Mouse (Mus musculus): ENCODE measurements around the gene Pgm2l1.

The Pgm2l1 gene

GRCm38 (mm10) chr7:100227158-100227875, at the start of gene Pgm2l1:
TSS of gene Pgm2l1 (plus strand) at chr7:100227394.
- in situ Hi-C loops (cut with MboI, MseI), result no loop called here

DNA sequence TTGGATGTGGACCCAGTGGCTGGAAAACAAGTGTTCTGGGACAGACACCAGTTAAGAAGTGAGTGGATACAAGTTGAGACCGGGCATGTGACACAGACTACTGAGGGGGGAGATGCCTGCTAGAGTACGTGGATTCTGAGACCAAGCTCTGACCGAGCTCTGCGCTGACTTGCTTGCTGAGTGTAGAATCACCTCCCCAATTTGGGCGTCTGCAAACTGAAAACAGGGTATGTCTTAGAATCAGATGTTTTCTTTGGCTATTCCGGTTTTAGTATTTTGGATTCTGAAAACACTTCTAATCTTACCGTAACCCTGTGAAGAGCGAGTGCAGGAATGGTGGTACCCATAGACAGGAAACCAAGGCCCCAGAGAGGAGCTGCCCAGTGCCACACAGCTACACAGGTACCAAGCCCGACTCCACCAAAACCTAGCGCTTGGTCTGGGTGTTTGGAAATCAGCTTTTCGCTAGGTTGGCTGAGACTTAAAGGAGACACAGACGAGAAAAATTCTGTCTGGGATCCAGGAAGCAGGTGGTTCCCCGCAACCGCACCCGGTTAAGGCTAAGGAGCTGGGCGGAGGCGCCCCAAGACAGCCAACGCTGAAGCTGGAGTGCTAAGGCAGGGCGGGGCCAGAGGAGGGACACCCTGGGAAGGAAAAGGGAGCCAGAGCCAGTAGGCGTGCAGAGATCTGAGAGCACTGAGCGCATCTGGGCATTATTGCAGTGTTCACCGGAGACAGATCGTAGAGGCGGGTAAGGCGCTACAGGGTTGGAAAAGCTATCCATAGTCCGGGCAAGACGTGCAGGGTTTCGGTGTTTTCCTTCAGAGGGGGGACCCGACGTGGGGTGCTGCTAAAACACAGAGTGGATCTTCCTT, 48.9 kb upstream of the Pgm2l1 start:
- in situ Hi-C loops (cut with MboI, MseI), result no loop called here

GRCm38 (mm10) chr7:100178891-100179233, 48.3 kb upstream of the Pgm2l1 start:
- in situ Hi-C loops (cut with MboI, MseI), result no loop called here

- in situ Hi-C loops (cut with MboI, MseI), result no loop called here
Measured at GRCm38 (mm10) chr7:100179394-100179793, 47.8 kb upstream of the Pgm2l1 start.

- in situ Hi-C loops (cut with MboI, MseI), result no loop called here
Measured at GRCm38 (mm10) chr7:100179836-100180407, 47.3 kb upstream of the Pgm2l1 start.

- in situ Hi-C loops (cut with MboI, MseI), result no loop called here
Measured at GRCm38 (mm10) chr7:100181176-100181575, 46.0 kb upstream of the Pgm2l1 start.

DNA sequence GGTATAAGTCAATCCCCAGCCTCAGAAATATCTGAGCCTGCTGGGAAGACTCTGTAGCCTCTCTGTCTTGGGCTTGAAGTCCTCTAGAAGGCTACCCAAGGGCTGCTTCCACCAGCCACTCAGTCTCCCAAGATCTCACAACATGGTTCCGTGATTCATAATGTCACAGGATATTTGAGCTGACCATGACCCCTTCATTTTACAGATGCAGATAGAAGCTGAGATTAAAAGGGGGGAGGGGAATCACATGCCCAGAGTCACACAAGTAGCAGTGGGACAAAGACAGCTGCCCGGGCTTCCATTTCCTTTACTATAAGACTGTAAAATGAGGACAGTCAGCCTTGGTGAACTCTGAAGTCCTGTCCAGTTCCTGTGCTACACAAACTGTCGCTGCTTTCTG, 45.6 kb upstream of the Pgm2l1 start:
- in situ Hi-C loops (cut with MboI, MseI), result no loop called here

- in situ Hi-C loops (cut with MboI, MseI), result no loop called here
Measured at GRCm38 (mm10) chr7:100182388-100182787, 44.8 kb upstream of the Pgm2l1 start.

- in situ Hi-C loops (cut with MboI, MseI), result no loop called here
Measured at GRCm38 (mm10) chr7:100187601-100188000, 39.6 kb upstream of the Pgm2l1 start.

DNA sequence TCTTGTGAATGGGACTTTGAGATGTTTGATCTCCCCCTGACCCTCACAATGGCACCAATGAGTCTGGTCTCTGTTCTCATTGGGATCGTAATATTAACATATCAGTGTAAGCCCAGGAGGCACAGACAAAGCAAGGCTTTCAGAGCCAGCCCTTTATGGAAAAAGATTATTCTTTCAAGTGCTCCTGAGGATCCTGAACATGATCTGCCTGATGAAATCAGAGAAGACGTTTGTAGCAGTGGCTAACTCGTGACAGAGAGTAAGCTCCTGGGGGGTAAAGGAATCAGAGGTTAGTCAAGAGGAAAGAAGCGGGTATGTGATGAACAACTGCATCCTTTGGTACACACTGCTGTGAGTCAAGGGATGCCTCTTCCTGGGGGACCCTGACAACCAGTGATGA, 37.0 kb upstream of the Pgm2l1 start:
- in situ Hi-C loops (cut with MboI, MseI), result no loop called here

DNA sequence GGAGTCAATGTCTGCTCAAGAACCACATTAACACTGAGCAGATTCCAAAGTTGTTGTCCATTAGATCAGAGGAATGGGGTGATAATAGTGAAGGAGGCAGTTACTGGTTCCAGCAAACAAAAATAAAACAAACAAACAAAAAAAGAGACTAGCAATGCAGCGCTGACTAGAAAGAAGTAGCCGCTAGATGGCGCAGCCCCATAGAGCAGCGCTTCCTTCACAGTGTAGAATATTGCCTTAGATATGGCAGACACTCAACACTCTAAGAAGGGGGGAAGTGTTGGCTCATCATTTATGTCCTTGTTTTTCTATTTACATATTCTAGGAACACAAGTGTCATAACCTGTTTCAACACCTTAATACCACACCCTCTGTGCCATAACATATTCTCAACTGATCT, 36.4 kb upstream of the Pgm2l1 start:
- in situ Hi-C loops (cut with MboI, MseI), result no loop called here

GRCm38 (mm10) chr7:100201191-100201590, 26.0 kb upstream of the Pgm2l1 start:
- in situ Hi-C loops (cut with MboI, MseI), result no loop called here

DNA sequence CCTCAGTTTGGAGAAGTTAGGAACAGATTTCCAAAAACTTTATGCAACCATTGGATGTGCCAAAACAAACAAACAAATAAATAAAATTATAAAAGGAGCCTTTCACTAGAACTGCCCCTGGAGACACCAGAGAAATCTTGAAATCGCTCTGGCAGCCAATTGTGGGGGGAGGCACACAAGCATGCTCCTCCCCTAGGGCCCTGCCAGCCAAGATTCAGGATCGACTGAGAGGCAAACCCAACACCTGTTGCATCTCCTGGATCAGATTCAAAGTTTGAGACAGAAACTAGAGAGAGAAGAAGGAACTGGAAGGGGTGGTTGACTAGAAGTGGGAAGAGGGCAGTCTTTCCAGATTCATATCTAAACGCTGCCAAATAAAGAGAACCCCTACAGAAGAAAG, 23.6 kb upstream of the Pgm2l1 start:
- in situ Hi-C loops (cut with MboI, MseI), result no loop called here

GRCm38 (mm10) chr7:100204871-100205270, 22.3 kb upstream of the Pgm2l1 start:
- in situ Hi-C loops (cut with MboI, MseI), result no loop called here

GRCm38 (mm10) chr7:100206144-100206543, 21.1 kb upstream of the Pgm2l1 start:
- in situ Hi-C loops (cut with MboI, MseI), result no loop called here

DNA sequence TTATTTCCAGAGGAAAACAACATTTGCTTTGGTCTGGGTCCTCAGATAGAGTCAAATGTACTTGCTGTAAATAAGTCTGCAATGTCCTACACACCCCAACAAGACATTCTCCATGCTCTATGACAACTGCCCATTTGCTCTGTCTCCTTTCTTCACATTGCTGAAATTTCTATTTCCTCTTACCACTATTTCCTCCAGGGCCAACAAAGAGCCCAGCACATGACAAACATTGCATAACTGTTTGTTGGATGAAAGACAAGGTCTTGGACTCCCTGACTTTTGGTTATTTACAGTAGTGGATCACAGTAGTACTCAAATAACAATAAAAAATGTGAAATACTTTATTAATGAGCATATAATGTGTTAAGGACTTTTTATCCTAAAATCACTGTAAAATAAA, 19.3 kb upstream of the Pgm2l1 start:
- in situ Hi-C loops (cut with MboI, MseI), result no loop called here

- in situ Hi-C loops (cut with MboI, MseI), result no loop called here
Measured at GRCm38 (mm10) chr7:100214310-100214709, 12.9 kb upstream of the Pgm2l1 start.

DNA sequence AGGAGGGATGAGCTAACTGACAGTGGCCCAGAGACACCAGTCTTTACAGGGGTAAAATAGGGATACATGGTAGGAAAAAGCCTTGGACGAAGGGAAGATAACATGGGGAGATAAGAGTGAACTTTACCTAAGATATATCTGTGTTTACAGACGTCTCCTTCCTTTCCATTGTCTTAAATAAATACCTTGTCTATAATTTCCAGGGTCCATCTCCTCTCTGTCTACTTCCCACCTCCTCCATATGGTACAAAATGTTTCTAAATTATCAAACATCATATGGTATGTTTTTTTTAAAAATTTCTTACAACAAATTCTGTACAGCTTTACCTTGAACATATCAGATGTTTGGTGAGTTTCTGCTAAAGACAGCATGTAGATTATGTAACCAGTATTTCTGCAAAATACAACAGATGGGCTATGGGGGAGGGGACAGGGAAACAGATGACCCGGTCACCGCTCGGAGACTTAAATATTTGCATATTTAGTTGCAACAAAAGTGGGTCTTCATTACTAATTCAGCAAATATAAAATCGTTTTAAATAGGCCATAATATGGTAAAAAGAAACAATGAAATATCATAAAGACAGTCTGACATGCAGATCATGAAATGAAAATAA, 12.0 kb upstream of the Pgm2l1 start:
- in situ Hi-C loops (cut with MboI, MseI), result no loop called here

- in situ Hi-C loops (cut with MboI, MseI), result no loop called here
Measured at GRCm38 (mm10) chr7:100215976-100216375, 11.2 kb upstream of the Pgm2l1 start.

GRCm38 (mm10) chr7:100216601-100217565, 10.3 kb upstream of the Pgm2l1 start:
- in situ Hi-C loops (cut with MboI, MseI), result no loop called here

GRCm38 (mm10) chr7:100227896-100228525, 817 bp downstream of the Pgm2l1 start:
- in situ Hi-C loops (cut with MboI, MseI), result no loop called here

Measured in T-helper 2 cell (primary cell).